Mouse (Mus musculus): ENCODE measurements around the gene Btg2.

GRCm38 (mm10) chr1:134057736-134058135, 21.2 kb downstream of the Btg2 start:
- TF ChIP-seq GATA1 (IDR thresholded peaks at IDR 0.05; ENCODE audit: borderline replicate concordance, low read length) (no peak), FLI1 (IDR thresholded peaks at IDR 0.05; ENCODE audit: low read length) (no peak)
